Mouse (Mus musculus) layer of hippocampus, postnatal 10 days (tissue): Measurements from ENCODE around the gene Gpsm2. TPM values are rescaled to one million over a fixed set of nuclear protein-coding genes. Genes with fewer than 3 reads are reported as not detected.
"Not testable (repeated sequence)": the region's sequence is repeated elsewhere in the genome, so short reads cannot be mapped to it uniquely, and the experiment has no call there.

Source experiments
- DNase-seq, 2 experiments: peaks; one replicate each; pipeline ENCODE4 v3.0.0; 2021; ENCODE audit warnings: low spot score in 2 of 2
- total RNA-seq, 2 experiments: library from RNA; stranded (reverse); gene quantifications; 2 replicates each; pipeline ENCODE4 v1.2.3; 2021

Gene Gpsm2
- total RNA-seq, 2 experiments from 2014 or later = 13.5 to 20.4 TPM

GRCm38 (mm10) chr3:108727344-108727743 lies 5.2 kb upstream of the Gpsm2 start:
- no peak for DNase-seq

DNA sequence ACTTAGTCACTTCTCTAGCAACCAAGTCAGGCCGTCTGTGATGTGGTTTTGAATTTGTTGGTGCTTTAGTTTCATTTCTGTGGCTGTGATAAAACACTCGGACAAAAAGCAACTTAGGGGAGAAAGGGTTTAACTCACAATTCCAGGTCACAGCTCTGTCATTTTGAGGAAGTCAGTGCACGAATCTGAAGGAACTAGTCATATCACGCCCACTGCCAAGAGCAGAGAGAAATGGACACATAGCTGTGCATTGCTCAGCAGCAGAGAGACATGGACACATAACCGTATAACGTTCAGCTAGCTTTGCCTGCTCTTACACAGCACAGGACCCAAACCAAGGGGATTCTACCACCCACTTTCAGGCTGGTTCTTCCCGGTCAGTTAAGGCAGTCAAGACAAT lies 4.3 kb upstream of the Gpsm2 start:
- DNase-seq = no peak

- peak; percentile 44 to 65 for DNase-seq
Measured at GRCm38 (mm10) chr3:108721076-108721991, 775 bp downstream of the Gpsm2 start.

GRCm38 (mm10) chr3:108719761-108720160 lies 2.3 kb downstream of the Gpsm2 start:
- no peak for DNase-seq

GRCm38 (mm10) chr3:108719357-108719756 lies 2.8 kb downstream of the Gpsm2 start:
- DNase-seq = no peak

DNA sequence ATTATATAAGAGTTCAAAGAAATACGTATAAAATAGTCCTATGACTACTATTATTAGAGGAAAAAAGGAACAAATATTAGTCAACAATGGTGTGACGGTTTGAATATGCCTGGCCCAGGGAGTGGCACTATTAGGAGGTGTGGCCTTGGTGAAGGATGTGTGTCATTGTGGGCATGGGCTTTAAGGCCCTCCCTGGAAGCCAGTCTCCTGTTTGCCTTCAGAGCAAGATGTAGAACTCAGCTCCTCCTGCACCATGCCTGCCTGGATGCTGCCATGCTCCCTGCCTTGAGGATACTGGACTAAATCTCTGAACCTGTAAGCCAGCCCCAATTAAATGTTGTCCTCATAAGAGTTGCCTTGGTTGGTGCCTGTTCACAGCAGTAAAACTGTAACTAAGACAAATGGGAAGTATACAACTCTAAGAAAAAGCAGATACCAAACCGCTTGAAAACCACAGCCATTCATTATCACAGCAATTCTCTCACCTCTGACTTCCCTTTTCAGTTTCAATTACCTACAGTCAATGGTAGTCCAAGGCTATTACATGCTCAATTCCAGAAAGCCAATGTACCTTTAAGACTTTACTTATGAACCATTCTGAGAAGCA lies 4.1 kb downstream of the Gpsm2 start:
- DNase-seq = no peak

GRCm38 (mm10) chr3:108714837-108715236 lies 7.3 kb downstream of the Gpsm2 start:
- DNase-seq = no peak

- DNase-seq = no peak
Measured at GRCm38 (mm10) chr3:108713065-108713675, 8.9 kb downstream of the Gpsm2 start.

DNA sequence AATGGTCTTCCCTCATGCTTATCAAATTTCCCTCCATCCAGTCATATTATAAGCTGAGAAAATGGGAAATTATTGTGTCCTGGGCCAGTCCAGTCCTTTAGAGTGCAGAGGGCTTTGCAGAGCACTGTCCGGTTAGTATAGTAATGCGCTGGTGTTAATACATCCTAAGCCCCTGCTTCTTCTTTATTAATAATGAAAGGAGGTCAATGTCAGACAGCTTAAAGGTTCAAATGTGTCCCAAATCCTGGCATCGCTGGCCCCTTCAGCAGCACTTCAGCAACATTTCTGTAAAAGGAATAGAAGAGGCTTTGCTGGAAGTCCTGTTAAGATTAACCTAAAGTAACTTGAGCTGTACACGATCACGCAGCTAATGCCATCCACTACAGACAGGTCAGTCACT lies 10.8 kb downstream of the Gpsm2 start:
- DNase-seq = no peak

- no peak for DNase-seq
Measured at GRCm38 (mm10) chr3:108702789-108703188, 19.3 kb downstream of the Gpsm2 start.

DNA sequence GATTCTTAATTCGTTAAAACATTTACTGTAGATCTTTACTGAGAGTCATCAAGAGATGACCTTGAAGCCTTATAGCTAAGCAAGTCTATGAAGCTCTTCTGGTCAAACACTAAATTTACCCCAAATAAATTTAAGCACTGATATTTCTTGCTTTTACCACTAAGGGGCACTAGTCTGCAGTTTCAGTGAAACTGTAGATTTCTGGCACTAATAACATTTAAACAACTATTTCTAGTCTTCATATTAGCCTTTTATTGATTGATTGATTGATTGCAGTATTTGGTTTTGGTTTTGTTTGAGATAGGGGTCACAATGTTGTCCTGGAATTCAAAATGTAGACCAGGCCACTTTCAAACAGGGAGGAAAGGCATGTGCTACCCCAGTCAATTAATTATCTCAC lies 20.9 kb downstream of the Gpsm2 start:
- no peak for DNase-seq

DNA sequence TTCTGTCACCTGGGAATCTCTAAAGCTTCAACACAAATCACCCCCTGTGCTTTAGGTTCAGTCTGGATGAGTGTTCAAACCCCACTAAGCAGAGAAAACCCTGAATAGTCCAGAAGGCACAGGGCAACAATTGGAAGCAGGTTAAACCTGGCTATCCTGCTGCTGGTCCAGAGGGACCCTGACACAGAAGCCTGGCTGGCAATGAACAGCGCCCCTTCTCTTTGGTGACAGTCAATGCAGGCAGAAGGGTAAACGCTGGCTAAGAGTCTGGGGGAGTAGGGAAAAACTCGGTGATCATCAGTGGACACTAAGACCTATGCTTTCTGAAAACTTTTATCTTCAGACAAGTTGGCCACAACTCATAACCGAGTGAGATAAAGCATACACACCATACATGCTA lies 22.3 kb downstream of the Gpsm2 start:
- DNase-seq = no peak

- DNase-seq = no peak
Measured at GRCm38 (mm10) chr3:108698662-108699061, 23.4 kb downstream of the Gpsm2 start.

DNA sequence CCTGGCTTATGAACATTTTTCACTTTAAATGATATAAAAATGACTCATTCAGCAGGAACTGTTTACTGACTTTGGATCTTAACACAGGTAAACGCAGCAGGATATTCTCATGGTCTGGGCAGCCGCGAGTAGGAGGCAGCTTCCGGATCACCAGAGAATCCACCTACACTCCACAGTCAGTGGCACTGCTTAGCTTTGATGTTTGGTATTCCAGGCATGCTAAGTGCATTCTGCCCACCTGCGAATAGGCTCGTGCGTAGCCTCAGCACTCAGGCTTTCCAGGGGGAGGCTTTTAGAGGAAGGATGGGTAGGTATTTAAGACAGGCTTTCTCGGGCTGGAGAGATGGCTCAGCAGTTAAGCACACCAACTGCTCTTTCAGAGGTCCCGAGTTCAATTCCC lies 27.8 kb downstream of the Gpsm2 start:
- DNase-seq = no peak

DNA sequence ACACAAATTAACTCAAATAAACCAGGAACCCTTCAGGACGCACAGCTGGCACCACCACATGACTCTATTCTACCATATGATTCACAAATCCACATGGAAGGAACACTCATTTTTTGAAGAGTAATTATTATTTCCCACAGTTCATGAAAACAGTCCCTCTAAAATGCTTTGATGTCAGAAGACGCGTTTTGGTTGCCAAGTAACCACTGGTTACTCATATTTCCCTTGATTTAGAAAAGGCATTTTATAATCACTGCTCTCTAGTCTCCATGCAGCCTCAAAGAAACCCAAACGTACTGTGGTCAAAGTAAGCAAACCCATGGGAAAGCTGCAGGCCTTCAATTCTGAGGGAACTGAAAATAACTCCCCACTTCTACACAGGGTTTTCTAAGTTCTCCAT lies 32.1 kb downstream of the Gpsm2 start:
- DNase-seq = no peak

DNA sequence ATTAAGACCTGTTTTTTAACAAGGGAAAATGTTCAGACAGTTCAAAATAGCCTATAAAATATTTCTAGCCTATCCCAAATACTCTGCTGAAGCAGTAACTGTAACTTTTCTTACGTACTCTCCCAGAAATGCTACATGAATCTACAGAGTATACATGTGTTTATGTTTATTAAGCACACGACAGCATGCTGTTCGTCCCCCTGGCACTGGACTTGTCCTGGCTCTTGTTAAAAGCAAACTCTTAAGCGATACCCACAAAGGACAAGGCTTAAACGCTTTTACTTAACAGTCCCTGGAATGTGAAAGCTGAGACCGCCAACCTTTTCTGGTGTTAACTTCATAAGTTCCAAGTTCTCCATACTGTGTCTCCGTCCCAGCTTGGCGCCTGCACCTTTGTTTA lies 32.7 kb downstream of the Gpsm2 start:
- no peak for DNase-seq

DNA sequence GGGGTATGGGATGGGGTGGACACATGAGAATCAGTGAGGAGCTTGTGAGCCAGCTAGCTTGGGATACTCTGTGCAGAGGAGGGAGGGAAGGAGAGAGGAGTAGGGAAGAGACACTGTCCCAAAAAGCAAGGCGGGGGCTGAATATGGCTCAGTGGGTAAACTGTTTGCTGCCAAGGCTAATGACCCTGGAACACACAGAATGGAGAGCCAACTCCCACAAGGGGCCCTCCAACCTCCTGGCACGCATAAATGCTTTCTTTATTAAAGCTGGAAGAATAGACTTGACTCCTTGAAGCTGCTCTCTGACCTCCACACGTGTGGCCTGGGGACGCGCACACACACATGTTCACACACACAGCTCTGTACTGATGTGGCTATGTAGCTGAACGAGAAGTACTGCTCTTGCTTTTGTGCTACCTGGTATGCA lies 33.1 kb downstream of the Gpsm2 start:
- no peak for DNase-seq

- no peak for DNase-seq
Measured at GRCm38 (mm10) chr3:108685701-108686100, 36.4 kb downstream of the Gpsm2 start.

DNA sequence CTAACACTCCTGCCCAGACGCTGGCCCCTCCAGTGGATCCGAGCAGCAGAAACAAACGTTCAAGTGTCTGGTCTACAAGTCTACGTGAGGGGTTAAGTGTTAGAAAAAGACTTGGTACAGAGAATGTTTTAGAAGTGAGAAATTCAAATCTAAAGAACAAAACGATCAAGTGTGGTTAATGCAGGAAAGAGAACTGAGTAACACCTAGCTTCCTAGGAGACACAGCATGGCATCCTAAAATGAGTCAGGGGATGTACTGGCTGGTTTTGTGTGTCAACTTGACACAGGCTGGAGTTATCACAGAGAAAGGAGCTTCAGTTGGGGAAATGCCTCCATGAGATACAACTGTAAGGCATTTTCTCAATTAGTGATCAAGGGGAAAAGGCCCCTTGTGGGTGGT lies 38.5 kb downstream of the Gpsm2 start:
- not testable (repeated sequence) for DNase-seq

DNA sequence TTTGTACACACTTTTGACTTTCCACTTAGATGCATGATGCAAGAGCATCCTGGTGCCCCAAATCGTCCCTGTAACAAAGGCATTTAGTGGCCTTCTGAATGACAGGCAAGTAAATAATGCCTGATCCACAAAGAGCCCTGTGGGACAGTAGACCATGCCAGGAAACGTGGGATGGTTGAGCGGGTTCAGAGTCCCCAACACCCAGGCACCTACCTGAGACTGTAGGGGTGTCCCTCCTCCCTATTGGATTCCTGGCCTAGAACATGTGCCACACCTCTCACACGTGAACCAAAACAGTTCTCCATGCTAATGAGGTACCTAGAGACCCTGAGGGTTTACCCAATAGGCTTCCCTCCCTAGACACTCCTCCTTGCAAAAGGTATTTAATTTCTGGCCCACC lies 41.1 kb downstream of the Gpsm2 start:
- no peak for DNase-seq

- DNase-seq = peak; percentile 41 to 55
Measured at GRCm38 (mm10) chr3:108676616-108677015, 45.5 kb downstream of the Gpsm2 start.

DNA sequence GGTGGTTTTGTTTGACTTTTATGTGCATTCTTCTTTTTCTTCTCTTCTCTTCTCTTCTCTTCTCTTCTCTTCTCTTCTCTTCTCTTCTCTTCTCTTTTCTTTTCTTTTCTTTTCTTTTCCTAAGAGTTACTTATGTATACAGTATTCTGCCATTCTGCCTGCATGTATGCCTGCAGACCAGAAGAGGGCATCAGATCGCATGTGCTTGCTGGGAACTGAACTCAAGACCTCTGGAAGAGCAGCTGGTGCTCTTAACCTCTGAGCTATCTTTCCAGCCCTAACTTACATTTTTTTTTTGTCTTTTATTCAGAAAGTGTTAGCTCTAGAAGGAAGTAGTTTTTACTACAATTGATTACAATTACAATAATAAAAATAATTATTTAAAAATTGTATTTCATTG lies 61.2 kb downstream of the Gpsm2 start:
- no peak for DNase-seq
